Mouse (Mus musculus): Measurements from ENCODE around the gene Prdm11.

Prdm11 gene

GRCm38 (mm10) chr2:92958640-92959039 is 87.3 kb downstream of the Prdm11 start:
- DNase-seq, result peak; percentile 17

GRCm38 (mm10) chr2:92956943-92957342 is 89.0 kb downstream of the Prdm11 start:
- DNase-seq, result no peak

- peak; percentile 87 for DNase-seq
Measured at GRCm38 (mm10) chr2:92954404-92955114, 91.4 kb downstream of the Prdm11 start.

GRCm38 (mm10) chr2:92953450-92953849 is 92.5 kb downstream of the Prdm11 start:
- DNase-seq, result peak; percentile 86

GRCm38 (mm10) chr2:92949518-92949917 is 96.4 kb downstream of the Prdm11 start:
- peak; percentile 32 for DNase-seq

- DNase-seq, result no peak
Measured at GRCm38 (mm10) chr2:92948699-92949300, 97.2 kb downstream of the Prdm11 start.

- DNase-seq, result peak; percentile 43
Measured at GRCm38 (mm10) chr2:92947981-92948698, 97.8 kb downstream of the Prdm11 start.

- no peak for DNase-seq
Measured at GRCm38 (mm10) chr2:92945824-92946598, 100.0 kb downstream of the Prdm11 start.

- DNase-seq, result no peak
Measured at GRCm38 (mm10) chr2:92945125-92945746, 100.7 kb downstream of the Prdm11 start.

- DNase-seq, result no peak
Measured at GRCm38 (mm10) chr2:92944356-92944755, 101.6 kb downstream of the Prdm11 start.

- DNase-seq, result peak; percentile 46
Measured at GRCm38 (mm10) chr2:92943406-92943805, 102.6 kb downstream of the Prdm11 start.

- peak; percentile 71 for DNase-seq
Measured at GRCm38 (mm10) chr2:92941463-92941862, 104.5 kb downstream of the Prdm11 start.

- no peak for DNase-seq
Measured at GRCm38 (mm10) chr2:92940963-92941362, 105.0 kb downstream of the Prdm11 start.

- DNase-seq, result peak; percentile 54
Measured at GRCm38 (mm10) chr2:92938827-92939226, 107.1 kb downstream of the Prdm11 start.

GRCm38 (mm10) chr2:92938063-92938462 is 107.9 kb downstream of the Prdm11 start:
- no peak for DNase-seq

GRCm38 (mm10) chr2:92935483-92935882 is 110.5 kb downstream of the Prdm11 start:
- DNase-seq, result peak; percentile 94

- peak; percentile 73 for DNase-seq
Measured at GRCm38 (mm10) chr2:92934312-92934982, 111.5 kb downstream of the Prdm11 start.

- no peak for DNase-seq
Measured at GRCm38 (mm10) chr2:92933379-92933778, 112.6 kb downstream of the Prdm11 start.

GRCm38 (mm10) chr2:92931061-92931460 is 114.9 kb downstream of the Prdm11 start:
- no peak for DNase-seq

- DNase-seq, result no peak
Measured at GRCm38 (mm10) chr2:92929696-92930095, 116.3 kb downstream of the Prdm11 start.

GRCm38 (mm10) chr2:92924677-92925259 is 121.2 kb downstream of the Prdm11 start:
- no peak for DNase-seq

- no peak for DNase-seq
Measured at GRCm38 (mm10) chr2:92920709-92921108, 125.3 kb downstream of the Prdm11 start.

All from cerebellum, adult 9-11 months (tissue).